In genomic region chr11:98339679-98340287, GRCm38 (mm10) we compare ENCODE assay signal across 9 mouse cellular contexts. TPM values are rescaled to one million over a fixed set of nuclear protein-coding genes. Genes with fewer than 3 reads are reported as not detected.
A peak's percentile ranks its signal among the peaks of the same experiment; 100 is the strongest.
DNase-seq lines count a peak whose midpoint lies in the region; ATAC-seq and TF ChIP-seq lines count a peak whose summit lies in the region.
"Had no signal": no experiment of that assay in that cellular context is flagged by ENCODE, and none has a peak within 500 bp of the region (broad histone marks: within the 10 kb centered on the region; RNA-seq: fewer than 3 reads in every experiment).

No protein-coding gene starts in this region.

- no peak for TF ChIP-seq POLR2A in brain, embryonic 14.5 days (IDR thresholded peaks at IDR 0.05; ENCODE audit: borderline replicate concordance, extremely low read depth, insufficient read depth, insufficient read length, poor library complexity, severe bottlenecking)

- peaks cover 62% of the 10 kb centered on the region for H3K27me3 ChIP-seq in heart, embryonic 16.5 days (ENCODE audit: control insufficient read depth, insufficient read depth, low read length)
- peaks cover 13% of the 10 kb centered on the region for H3K27me3 ChIP-seq in forebrain, embryonic 16.5 days (replicated peaks; ENCODE audit: control insufficient read depth, insufficient read depth, low read length)
- peaks cover 87% of the 10 kb centered on the region for H3K27me3 ChIP-seq in midbrain, embryonic 13.5 days

- H3K27ac ChIP-seq in heart, embryonic 16.5 days (ENCODE audit: low read length), result no peak overlapping the region
- H3K27ac ChIP-seq in forebrain, embryonic 16.5 days (ENCODE audit: low read length), result peak overlapping the region; percentile 100
- H3K27ac ChIP-seq in midbrain, embryonic 13.5 days, result peak overlapping the region; percentile 79

- peak overlapping the region; percentile 67 for H3K4me3 ChIP-seq in heart, embryonic 16.5 days (ENCODE audit: low read length)
- H3K4me3 ChIP-seq in forebrain, embryonic 16.5 days (replicated peaks; ENCODE audit: low read length), result peak overlapping the region; percentile 59
- peak overlapping the region; percentile 50 for H3K4me3 ChIP-seq in midbrain, embryonic 13.5 days (replicated peaks)

- intact Hi-C loops in heart, postnatal 36 days (cut with DNase I), result no loop called here

- H3K4me2 ChIP-seq in heart, embryonic 16.5 days (ENCODE audit: low read depth, low read length), result peak overlapping the region; percentile 100
- peak overlapping the region; percentile 90 for H3K4me2 ChIP-seq in forebrain, embryonic 16.5 days (ENCODE audit: low read length)
- H3K4me2 ChIP-seq in midbrain, embryonic 13.5 days (replicated peaks), result peak overlapping the region; percentile 85

- 22% methylated on average over 11 of the region's 11 CpGs for WGBS in heart, embryonic 16.5 days
- 8% methylated on average over 11 of the region's 11 CpGs for WGBS in forebrain, embryonic 16.5 days
- WGBS in midbrain, embryonic 13.5 days, result 5% methylated on average over 11 of the region's 11 CpGs

- H3K4me1 ChIP-seq in heart, embryonic 16.5 days (ENCODE audit: control insufficient read depth, insufficient read depth, low read length), result peaks cover 18% of the 10 kb centered on the region
- H3K4me1 ChIP-seq in forebrain, embryonic 16.5 days (replicated peaks; ENCODE audit: control insufficient read depth, insufficient read depth, low read length), result peaks cover 54% of the 10 kb centered on the region
- H3K4me1 ChIP-seq in midbrain, embryonic 13.5 days (replicated peaks), result peaks cover 33% of the 10 kb centered on the region

- H3K9ac ChIP-seq in heart, embryonic 16.5 days (ENCODE audit: low read length), result peak overlapping the region; percentile 72
- peak overlapping the region; percentile 87 for H3K9ac ChIP-seq in forebrain, embryonic 16.5 days (replicated peaks; ENCODE audit: low read depth, low read length)
- H3K9ac ChIP-seq in midbrain, embryonic 13.5 days (replicated peaks), result peak overlapping the region; percentile 66; the same call in 1 of the 2 replicates

- H3K36me3 ChIP-seq in heart, embryonic 16.5 days (ENCODE audit: control insufficient read depth, insufficient read depth), result no peaks in the 10 kb centered on the region
- H3K36me3 ChIP-seq in forebrain, embryonic 16.5 days (ENCODE audit: control insufficient read depth, insufficient read depth), result no peaks in the 10 kb centered on the region
- H3K36me3 ChIP-seq in midbrain, embryonic 13.5 days, result no peaks in the 10 kb centered on the region

- no peaks in the 10 kb centered on the region for H3K9me3 ChIP-seq in heart, embryonic 16.5 days (replicated peaks; ENCODE audit: control insufficient read depth, low read length)
- H3K9me3 ChIP-seq in forebrain, embryonic 16.5 days (ENCODE audit: control insufficient read depth, low read length), result no peaks in the 10 kb centered on the region
- H3K9me3 ChIP-seq in midbrain, embryonic 13.5 days, result no peaks in the 10 kb centered on the region

- DNase-seq in heart, postnatal 36 days, result no peak
- peak; percentile 63 for DNase-seq in brain, embryonic 14.5 days (ENCODE audit: low read depth)
- DNase-seq in frontal cortex, adult 2 months (ENCODE audit: extremely low spot score in 1 of 2, low spot score in 1 of 2), result no peak
- no peak for DNase-seq in lung, postnatal 36 days

- ATAC-seq in heart, embryonic 16.5 days (replicated peaks; ENCODE audit: extremely low read depth, insufficient read depth, low FRiP score), result no peak
- no peak for ATAC-seq in forebrain, embryonic 16.5 days
- no peak for ATAC-seq in midbrain, embryonic 13.5 days
- no peak for ATAC-seq in CD4-positive, CD25-positive, alpha-beta regulatory T cell, adult 4 months

- no peak for TF ChIP-seq CTCF in brain, embryonic 14.5 days (IDR thresholded peaks at IDR 0.05; ENCODE audit: borderline replicate concordance, extremely low read depth, insufficient read depth, insufficient read length)

RNA-seq across cellular contexts. Expression of gene Ppp1r1b, which starts 8.4 kb away (rescaled TPM):
- polyA plus RNA-seq in heart, embryonic 16.5 days (2015; fragmentation: Nextera tagmentation; extraction: Ambion mirVana), result 74.0 and 75.8 TPM in 2 replicates
- total RNA-seq in heart, postnatal 36 days (2021), result 1 to 10 TPM; 4.6 to 7.0 TPM
- polyA plus RNA-seq in brain, embryonic 14.5 days (2012; rRNA removed), result 6.9 and 18.2 TPM in 2 replicates
- 69.7 and 72.4 TPM in 2 replicates for polyA plus RNA-seq in forebrain, embryonic 16.5 days (2015; fragmentation: Nextera tagmentation; extraction: Ambion mirVana)
- 0.73 and 1.9 TPM in 2 replicates for polyA plus RNA-seq in midbrain, embryonic 13.5 days (2015; fragmentation: Nextera tagmentation; extraction: Ambion mirVana)
- not detected for polyA plus RNA-seq in CD4-positive, CD25-positive, alpha-beta regulatory T cell, adult 4 months (2017; shearing (Covaris generic))
- polyA plus RNA-seq in frontal cortex, adult 2 months (2012; rRNA removed), result 104 and 156 TPM in 2 replicates

RNA-seq across cellular contexts. Expression of gene Neurod2, which starts 10.3 kb away (rescaled TPM):
- polyA plus RNA-seq in heart, embryonic 16.5 days (2015; fragmentation: Nextera tagmentation; extraction: Ambion mirVana), result not detected in 2 replicates
- not detected for total RNA-seq in heart, postnatal 36 days (2021)
- 52.0 and 101 TPM in 2 replicates for polyA plus RNA-seq in brain, embryonic 14.5 days (2012; rRNA removed)
- polyA plus RNA-seq in forebrain, embryonic 16.5 days (2015; fragmentation: Nextera tagmentation; extraction: Ambion mirVana), result 110 and 133 TPM in 2 replicates
- polyA plus RNA-seq in midbrain, embryonic 13.5 days (2015; fragmentation: Nextera tagmentation; extraction: Ambion mirVana), result 6.7 and 9.3 TPM in 2 replicates
- not detected for polyA plus RNA-seq in CD4-positive, CD25-positive, alpha-beta regulatory T cell, adult 4 months (2017; shearing (Covaris generic))
- 33.9 and 34.2 TPM in 2 replicates for polyA plus RNA-seq in frontal cortex, adult 2 months (2012; rRNA removed)
- total RNA-seq: ES-E14 had no signal

RNA-seq across cellular contexts. Expression of gene Stard3, which starts 18.4 kb away (rescaled TPM):
- polyA plus RNA-seq in heart, embryonic 16.5 days (2015; fragmentation: Nextera tagmentation; extraction: Ambion mirVana), result 43.0 and 43.2 TPM in 2 replicates
- 10 to 100 TPM; 21.5 to 26.8 TPM for total RNA-seq in heart, postnatal 36 days (2021)
- 66.1 and 124 TPM in 2 replicates for polyA plus RNA-seq in brain, embryonic 14.5 days (2012; rRNA removed)
- 52.8 and 56.3 TPM in 2 replicates for polyA plus RNA-seq in forebrain, embryonic 16.5 days (2015; fragmentation: Nextera tagmentation; extraction: Ambion mirVana)
- polyA plus RNA-seq in midbrain, embryonic 13.5 days (2015; fragmentation: Nextera tagmentation; extraction: Ambion mirVana), result 44.5 and 46.9 TPM in 2 replicates
- 10 to 100 TPM; 41.2 to 63.9 TPM for polyA plus RNA-seq in CD4-positive, CD25-positive, alpha-beta regulatory T cell, adult 4 months (2017; shearing (Covaris generic))
- 52.3 and 59.1 TPM in 2 replicates for polyA plus RNA-seq in frontal cortex, adult 2 months (2012; rRNA removed)

RNA-seq across cellular contexts. Expression of gene Tcap, which starts 43.8 kb away (rescaled TPM):
- 175 TPM in 2 replicates for polyA plus RNA-seq in heart, embryonic 16.5 days (2015; fragmentation: Nextera tagmentation; extraction: Ambion mirVana)
- 1,000 to 10,000 TPM; 1,783 to 3,188 TPM for total RNA-seq in heart, postnatal 36 days (2021)
- polyA plus RNA-seq in brain, embryonic 14.5 days (2012; rRNA removed), result 0.38 and 0.48 TPM in 2 replicates
- 0.23 and 0.26 TPM in 2 replicates for polyA plus RNA-seq in forebrain, embryonic 16.5 days (2015; fragmentation: Nextera tagmentation; extraction: Ambion mirVana)
- 0.23 and 0.28 TPM in 2 replicates for polyA plus RNA-seq in midbrain, embryonic 13.5 days (2015; fragmentation: Nextera tagmentation; extraction: Ambion mirVana)
- not detected for polyA plus RNA-seq in CD4-positive, CD25-positive, alpha-beta regulatory T cell, adult 4 months (2017; shearing (Covaris generic))
- polyA plus RNA-seq in frontal cortex, adult 2 months (2012; rRNA removed), result 9.7 and 14.2 TPM in 2 replicates

RNA-seq across cellular contexts. Expression of gene Pnmt, which starts 46.5 kb away (rescaled TPM):
- polyA plus RNA-seq in heart, embryonic 16.5 days (2015; fragmentation: Nextera tagmentation; extraction: Ambion mirVana), result 0.37 and 0.39 TPM in 2 replicates
- total RNA-seq in heart, postnatal 36 days (2021), result 1 to 10 TPM in 1 of 2 experiments, under 1 TPM in 1; 0.76 to 1.6 TPM
- 0.88 and 1.6 TPM in 2 replicates for polyA plus RNA-seq in brain, embryonic 14.5 days (2012; rRNA removed)
- polyA plus RNA-seq in forebrain, embryonic 16.5 days (2015; fragmentation: Nextera tagmentation; extraction: Ambion mirVana), result 0.21 and 0.86 TPM in 2 replicates
- polyA plus RNA-seq in midbrain, embryonic 13.5 days (2015; fragmentation: Nextera tagmentation; extraction: Ambion mirVana), result 0.23 TPM in 1 of 2 replicates, not detected in the other
- polyA plus RNA-seq in CD4-positive, CD25-positive, alpha-beta regulatory T cell, adult 4 months (2017; shearing (Covaris generic)), result not detected
- 0.84 and 1.1 TPM in 2 replicates for polyA plus RNA-seq in frontal cortex, adult 2 months (2012; rRNA removed)
